Mouse (Mus musculus) liver, adult 2 months (tissue): ENCODE results near the gene Heatr6. TPM values are rescaled to one million over a fixed set of nuclear protein-coding genes. Genes with fewer than 3 reads are reported as not detected.

Experiments used
- DNase-seq: peaks from one replicate; pipeline ENCODE4 v3.0.0-alpha.2; 2011; ENCODE audit warnings: low read depth, low spot score; ENCODE audit errors: extremely low read depth
- H3K27ac ChIP-seq: fragments of 200-500 bp; replicated peaks from 2 replicates; pipeline ENCODE4 v1.5.1; 2012; ENCODE audit warnings: low read depth, mild to moderate bottlenecking, control low read depth, inconsistent platforms, low read length; ENCODE audit not compliant: insufficient read depth
- H3K27me3 ChIP-seq: fragments of 200-500 bp; 2 replicates; pipeline ENCODE4 v1.6.1; 2012; ENCODE audit warnings: mild to moderate bottlenecking, moderate library complexity, low read length, inconsistent platforms; ENCODE audit not compliant: control insufficient read depth, insufficient read depth
- H3K36me3 ChIP-seq: fragments of 200-500 bp; 2 replicates; pipeline ENCODE4 v1.6.1; 2012; ENCODE audit warnings: low read length, inconsistent platforms; ENCODE audit not compliant: control insufficient read depth, insufficient read depth
- H3K4me1 ChIP-seq: fragments of 200-500 bp; 2 replicates; pipeline ENCODE4 v1.6.1; 2011; ENCODE audit warnings: low read length; ENCODE audit not compliant: control insufficient read depth, insufficient read depth
- H3K4me3 ChIP-seq: fragments of 200-500 bp; 2 replicates; pipeline ENCODE4 v1.5.1; 2011; ENCODE audit warnings: low read depth, mild to moderate bottlenecking, control low read depth, low read length, moderate library complexity; ENCODE audit not compliant: insufficient read depth
- H3K79me2 ChIP-seq: fragments of 200-500 bp; 2 replicates; pipeline ENCODE4 v1.6.1; 2012; ENCODE audit warnings: inconsistent platforms, mild to moderate bottlenecking, low read length, moderate library complexity; ENCODE audit not compliant: control insufficient read depth, insufficient read depth
- H3K9ac ChIP-seq: fragments of 200-500 bp; 2 replicates; pipeline ENCODE4 v1.6.1; 2012; ENCODE audit warnings: low read depth, mild to moderate bottlenecking, control low read depth, inconsistent platforms, low read length
- CTCF ChIP-seq: fragments of 200-500 bp; IDR thresholded peaks from 2 replicates; pipeline ENCODE4 v1.5.1; 2011; ENCODE audit warnings: low read depth, low read length, control low read depth
- POLR2A ChIP-seq: fragments of 200-500 bp; IDR thresholded peaks from 2 replicates; pipeline ENCODE4 v1.6.1; 2011; ENCODE audit warnings: low read length, control low read depth; ENCODE audit not compliant: insufficient read depth; ENCODE audit errors: extremely low read depth
- WGBS: fragments of 180-500 bp; shearing (Covaris S2); methylation state at CpG from one replicate; pipeline ENCODE4 v1.1.7; 2018; 5-methylcytosine and 5-hydroxymethylcytosine counted together
- polyA plus RNA-seq: library from polyadenylated mRNA; depleted of rRNA; stranded (reverse); fragments of >200 nt; gene quantifications from 2 replicates; pipeline ENCODE4 v1.2.3, GENCODE M21; 2012
- total RNA-seq: library from RNA; depleted of rRNA; stranded (reverse); fragments of >200 nt; gene quantifications from 2 replicates; pipeline ENCODE4 v1.2.3, GENCODE M21; 2014

Gene Heatr6
- total and polyA plus RNA-seq, 2 experiments = 6.5 to 9.8 TPM

GRCm38 (mm10) chr11:83717042-83717665 is 36.3 kb upstream of the Heatr6 start:
- TF ChIP-seq POLR2A (no peak), CTCF (no peak)
- H3K79me2 ChIP-seq = no peaks in the 10 kb centered on the region
- no peaks in the 10 kb centered on the region for H3K27me3 ChIP-seq
- no peak overlapping the region for H3K27ac ChIP-seq
- peaks cover 4% of the 10 kb centered on the region; the same call in 1 of the 2 replicates for H3K4me1 ChIP-seq
- DNase-seq = no peak
- H3K36me3 ChIP-seq = no peaks in the 10 kb centered on the region
- no peak overlapping the region for H3K4me3 ChIP-seq
- WGBS = 77% methylated on average over 6 of the region's 6 CpGs
- H3K9ac ChIP-seq = no peak overlapping the region

- no peak overlapping the region for H3K27ac ChIP-seq
- no peak overlapping the region for H3K4me3 ChIP-seq
- DNase-seq = peak; percentile 75
- no peaks in the 10 kb centered on the region for H3K79me2 ChIP-seq
- H3K27me3 ChIP-seq = no peaks in the 10 kb centered on the region
- peaks cover 4% of the 10 kb centered on the region; the same call in 1 of the 2 replicates for H3K4me1 ChIP-seq
- no peak overlapping the region for H3K9ac ChIP-seq
- TF ChIP-seq POLR2A (no peak), CTCF (no peak)
- no peaks in the 10 kb centered on the region for H3K36me3 ChIP-seq
Observed at GRCm38 (mm10) chr11:83720766-83721165, 32.7 kb upstream of the Heatr6 start.

- DNase-seq = no peak
- H3K36me3 ChIP-seq = no peaks in the 10 kb centered on the region
- H3K27ac ChIP-seq = no peak overlapping the region
- H3K9ac ChIP-seq = no peak overlapping the region
- H3K79me2 ChIP-seq = no peaks in the 10 kb centered on the region
- H3K4me1 ChIP-seq = no peaks in the 10 kb centered on the region
- WGBS = 58% methylated on average over 3 of the region's 3 CpGs
- TF ChIP-seq POLR2A = no peak
- peak; percentile 35 for TF ChIP-seq CTCF
- no peak overlapping the region for H3K4me3 ChIP-seq
- no peaks in the 10 kb centered on the region for H3K27me3 ChIP-seq
Observed at GRCm38 (mm10) chr11:83728757-83729432, 24.6 kb upstream of the Heatr6 start.

GRCm38 (mm10) chr11:83731116-83731515 is 22.4 kb upstream of the Heatr6 start:
- Histone ChIP-seq H3K4me1 (no peaks in the 10 kb centered on the region), H3K9ac (no peak overlapping the region), H3K4me3 (no peak overlapping the region), H3K27ac (no peak overlapping the region), H3K36me3 (no peaks in the 10 kb centered on the region), H3K27me3 (no peaks in the 10 kb centered on the region), H3K79me2 (no peaks in the 10 kb centered on the region)
- TF ChIP-seq POLR2A (no peak), CTCF (no peak)
- WGBS = 86% methylated on average over 1 of the region's 1 CpGs
- DNase-seq = peak; percentile 75

GRCm38 (mm10) chr11:83733071-83733640 is 20.3 kb upstream of the Heatr6 start:
- Histone ChIP-seq H3K9ac (no peak overlapping the region), H3K79me2 (no peaks in the 10 kb centered on the region), H3K27ac (no peak overlapping the region), H3K4me1 (peaks cover 8% of the 10 kb centered on the region), H3K36me3 (no peaks in the 10 kb centered on the region), H3K27me3 (no peaks in the 10 kb centered on the region), H3K4me3 (no peak overlapping the region)
- peak; percentile 28; the same call in 1 of the 2 replicates for TF ChIP-seq CTCF
- TF ChIP-seq POLR2A = no peak
- 33% methylated on average over 5 of the region's 5 CpGs for WGBS
- DNase-seq = peak; percentile 72
